ENCODE assay signal across 9 mouse cellular contexts in the genomic region with DNA sequence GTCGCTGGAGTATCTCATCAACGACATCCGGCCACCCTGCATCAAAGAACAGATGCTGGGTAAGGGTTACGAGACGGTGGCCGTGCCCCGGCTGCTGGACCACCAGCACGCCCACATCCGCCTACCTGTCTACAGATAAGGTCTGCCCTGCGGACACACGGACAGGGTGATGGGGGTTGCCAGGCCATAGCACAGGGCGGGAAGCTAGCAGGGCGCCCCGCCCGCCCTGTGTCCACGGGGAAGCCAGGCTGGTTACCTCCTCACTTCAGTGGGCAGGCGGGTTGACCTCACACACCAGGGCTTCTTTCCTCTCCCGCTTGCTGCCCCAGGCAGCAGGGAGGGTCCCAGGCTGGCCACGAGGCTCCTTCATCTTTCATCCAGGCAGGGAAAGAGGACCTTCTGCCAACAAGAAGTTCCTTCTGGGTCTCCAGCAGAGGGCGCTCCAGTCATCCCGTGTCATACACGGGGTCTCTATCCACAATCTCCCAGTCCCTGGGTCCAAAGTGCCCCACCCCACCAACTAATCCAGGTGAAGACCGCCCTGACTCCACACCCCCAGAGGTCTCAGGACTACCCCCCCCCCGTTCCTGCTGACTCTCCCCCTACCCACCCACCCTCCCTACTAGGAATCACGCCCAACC. TPM values are rescaled to one million over a fixed set of nuclear protein-coding genes. Genes with fewer than 3 reads are reported as not detected.
A peak's percentile ranks its signal among the peaks of the same experiment; 100 is the strongest.
DNase-seq lines count a peak whose midpoint lies in the region; ATAC-seq and TF ChIP-seq lines count a peak whose summit lies in the region.
"Had no signal": no experiment of that assay in that cellular context is flagged by ENCODE, and none has a peak within 500 bp of the region (broad histone marks: within the 10 kb centered on the region; RNA-seq: fewer than 3 reads in every experiment).

No protein-coding gene starts in this region.

- TF ChIP-seq RAD21 in MEL (IDR thresholded peaks at IDR 0.05; ENCODE audit: low read depth, low read length) = no peak

- H3K36me3 ChIP-seq in kidney, embryonic 16.5 days (ENCODE audit: insufficient read depth, low read length) = peaks cover 9% of the 10 kb centered on the region; the same call in 1 of the 2 replicates
- no peaks in the 10 kb centered on the region for H3K36me3 ChIP-seq in MEL (ENCODE audit: control insufficient read depth in 1 of 2, insufficient read depth in 2 of 2, low read length in 2 of 2)
- H3K36me3 ChIP-seq in liver, embryonic 12.5 days = 0 out of 2 replicates have a peak, but pooled peaks cover 5% of the 10 kb centered on the region
- H3K36me3 ChIP-seq: lung, embryonic 15.5 days had no signal

- TF ChIP-seq POLR2A in MEL (IDR thresholded peaks at IDR 0.05; ENCODE audit: control insufficient read depth in 1 of 2, insufficient read depth in 1 of 2, low read depth in 1 of 2, low read length in 2 of 2, poor library complexity in 1 of 2) = no peak

- TF ChIP-seq EP300 in MEL (IDR thresholded peaks at IDR 0.05; ENCODE audit: low read depth in 1 of 2, low read length in 2 of 2) = no peak

- 66% methylated on average over 24 of the region's 25 CpGs for WGBS in kidney, embryonic 16.5 days
- WGBS in liver, embryonic 12.5 days (ENCODE audit: insufficient replicate concordance) = 41% methylated on average over 24 of the region's 25 CpGs

- TF ChIP-seq CTCF in MEL (IDR thresholded peaks at IDR 0.05 in 2 of 3, conservative IDR thresholded peaks at IDR 0.05 in 1 of 3; ENCODE audit: control insufficient read depth in 1 of 3, insufficient read depth in 1 of 3, low read depth in 2 of 3, low read length in 3 of 3, poor library complexity in 1 of 3, severe bottlenecking in 1 of 3) = peak; percentile 67 to 87 (median 69)

- H3K79me2 ChIP-seq in MEL (ENCODE audit: control insufficient read depth, insufficient read depth, low read length, poor library complexity) = no peaks in the 10 kb centered on the region

- H3K4me1 ChIP-seq in kidney, embryonic 16.5 days (ENCODE audit: insufficient read depth, low read length) = peaks cover 12% of the 10 kb centered on the region
- no peaks in the 10 kb centered on the region for H3K4me1 ChIP-seq in MEL (ENCODE audit: control insufficient read depth in 1 of 2, insufficient read depth in 2 of 2, low read length in 2 of 2)
- peaks cover 62% of the 10 kb centered on the region for H3K4me1 ChIP-seq in liver, embryonic 12.5 days

- no peaks in the 10 kb centered on the region for H3K27me3 ChIP-seq in kidney, embryonic 16.5 days (ENCODE audit: insufficient read depth, low read length)
- H3K27me3 ChIP-seq in MEL (ENCODE audit: control insufficient read depth in 1 of 2, insufficient read depth in 2 of 2, low read length in 2 of 2) = no peaks in the 10 kb centered on the region
- H3K27me3 ChIP-seq in liver, embryonic 12.5 days (replicated peaks) = peaks cover 27% of the 10 kb centered on the region
- H3K27me3 ChIP-seq: lung, embryonic 15.5 days had no signal

- no peak overlapping the region for H3K4me2 ChIP-seq in kidney, embryonic 16.5 days (replicated peaks; ENCODE audit: low read depth, low read length)
- peak overlapping the region; percentile 31; the same call in 1 of the 2 replicates for H3K4me2 ChIP-seq in liver, embryonic 12.5 days
- H3K4me2 ChIP-seq: lung, embryonic 15.5 days had no signal

- no peak for ATAC-seq in CD4-positive, CD25-positive, alpha-beta regulatory T cell, adult 4 months
- ATAC-seq in kidney, embryonic 16.5 days (ENCODE audit: low FRiP score, low TSS enrichment) = no peak
- no peak for ATAC-seq in liver, embryonic 12.5 days

- H3K9me3 ChIP-seq in kidney, embryonic 16.5 days (ENCODE audit: low read length) = no peaks in the 10 kb centered on the region
- H3K9me3 ChIP-seq in MEL (replicated peaks; ENCODE audit: insufficient read depth, low read length) = no peaks in the 10 kb centered on the region
- H3K9me3 ChIP-seq in liver, embryonic 12.5 days (replicated peaks) = no peaks in the 10 kb centered on the region
- H3K9me3 ChIP-seq: lung, embryonic 15.5 days had no signal

- H3K9ac ChIP-seq in kidney, embryonic 16.5 days (replicated peaks; ENCODE audit: low read length) = no peak overlapping the region
- H3K9ac ChIP-seq in MEL (ENCODE audit: control insufficient read depth, low read depth, low read length, poor library complexity, severe bottlenecking) = no peak overlapping the region
- H3K9ac ChIP-seq in liver, embryonic 12.5 days = no peak overlapping the region
- H3K9ac ChIP-seq: lung, embryonic 15.5 days had no signal

- no peak overlapping the region for H3K27ac ChIP-seq in kidney, embryonic 16.5 days (ENCODE audit: low read length)
- no peak overlapping the region for H3K27ac ChIP-seq in MEL (ENCODE audit: control insufficient read depth, low read depth, low read length)
- H3K27ac ChIP-seq in liver, embryonic 12.5 days = no peak overlapping the region
- H3K27ac ChIP-seq: lung, embryonic 15.5 days had no signal

- no peak overlapping the region for H3K4me3 ChIP-seq in kidney, embryonic 16.5 days (ENCODE audit: low read length)
- no peak overlapping the region for H3K4me3 ChIP-seq in MEL (ENCODE audit: control insufficient read depth in 1 of 2, insufficient read depth in 1 of 2, low read depth in 2 of 2, low read length in 2 of 2)
- no peak overlapping the region for H3K4me3 ChIP-seq in liver, embryonic 12.5 days
- H3K4me3 ChIP-seq: lung, embryonic 15.5 days had no signal

- DNase-seq in CD4-positive, CD25-positive, alpha-beta regulatory T cell, adult 2 months (ENCODE audit: low read depth, low spot score) = peak; percentile 63
- DNase-seq in kidney, postnatal 10 days = peak; percentile 52
- peak; percentile 61 for DNase-seq in MEL (ENCODE audit: low read depth, low spot score)
- no peak for DNase-seq in ovary, adult 18-20 months (ENCODE audit: low spot score)
- no peak for DNase-seq in frontal cortex, postnatal 10 days (ENCODE audit: low spot score in 2 of 2)

TF ChIP-seq in MEL, 35 proteins besides CTCF, POLR2A, EP300 and RAD21:
- TF ChIP-seq KAT2A (conservative IDR thresholded peaks at IDR 0.05; ENCODE audit: low read depth, low read length) = no peak
- TF ChIP-seq TAL1 (IDR thresholded peaks at IDR 0.05; ENCODE audit: low read length) = no peak
- TF ChIP-seq SMC3 (IDR thresholded peaks at IDR 0.05; ENCODE audit: low read depth, low read length) = peak; percentile 27; the same call in 1 of the 2 replicates
- TF ChIP-seq NELFE (IDR thresholded peaks at IDR 0.05; ENCODE audit: low read depth, low read length) = no peak
- TF ChIP-seq MAZ (IDR thresholded peaks at IDR 0.05; ENCODE audit: low read depth, low read length) = no peak

RNA-seq across cellular contexts. Expression of a gene that starts 44.3 kb away (rescaled TPM):
- polyA plus RNA-seq in CD4-positive, CD25-positive, alpha-beta regulatory T cell, adult 4 months (2017; shearing (Covaris generic)) = not detected
- polyA plus RNA-seq in kidney, embryonic 16.5 days (2015; fragmentation: Nextera tagmentation; extraction: Ambion mirVana) = 4.1 and 4.5 TPM in 2 replicates
- total RNA-seq in MEL (2012; rRNA removed) = 0.23 and 0.27 TPM in 2 replicates
- under 1 TPM in 1 of 2 experiments, not detected in 1; 0.70 TPM for polyA plus RNA-seq in MEL (2012; ENCODE audit: insufficient read depth in 1 of 2, insufficient read length in 2 of 2, low read depth in 1 of 2, low replicate concordance in 2 of 2, missing spikeins in 1 of 2)
- polyA plus RNA-seq in liver, embryonic 12.5 days (2016; fragmentation: Nextera tagmentation; extraction: Ambion mirVana) = 1.3 and 1.4 TPM in 2 replicates

RNA-seq across cellular contexts. Expression of a gene that starts 46.1 kb away (rescaled TPM):
- polyA plus RNA-seq in CD4-positive, CD25-positive, alpha-beta regulatory T cell, adult 4 months (2017; shearing (Covaris generic)) = 1 to 10 TPM in 1 of 2 experiments, under 1 TPM in 1; 0.13 to 1.4 TPM
- polyA plus RNA-seq in kidney, embryonic 16.5 days (2015; fragmentation: Nextera tagmentation; extraction: Ambion mirVana) = 33.4 and 33.6 TPM in 2 replicates
- total RNA-seq in MEL (2012; rRNA removed) = not detected in 2 replicates
- under 1 TPM in 1 of 2 experiments, not detected in 1; 0.29 TPM for polyA plus RNA-seq in MEL (2012; ENCODE audit: insufficient read depth in 1 of 2, insufficient read length in 2 of 2, low read depth in 1 of 2, low replicate concordance in 2 of 2, missing spikeins in 1 of 2)
- polyA plus RNA-seq in liver, embryonic 12.5 days (2016; fragmentation: Nextera tagmentation; extraction: Ambion mirVana) = 0.19 and 0.29 TPM in 2 replicates

Comparison
In these comparisons a context has a peak if more than half of its experiments do, and no peak if none do; other contexts are left out.
1. DNase-seq: peak in CD4-positive, CD25-positive, alpha-beta regulatory T cell, adult 2 months (single experiment), kidney, postnatal 10 days (single experiment) and MEL (single experiment); none in ovary, adult 18-20 months (single experiment) and frontal cortex, postnatal 10 days (0 of 2).
2. RNA of a gene that starts 46.1 kb away (polyA plus RNA-seq): 33.4 to 33.6 TPM in kidney, embryonic 16.5 days; 0.13 to 1.4 TPM in CD4-positive, CD25-positive, alpha-beta regulatory T cell, adult 4 months, 0.29 TPM in MEL and 0.19 to 0.29 TPM in liver, embryonic 12.5 days; every median in the first group is over 10 times any median in the second.